Mouse (Mus musculus): ENCODE results near the gene Rab19. TPM values are rescaled to one million over a fixed set of nuclear protein-coding genes. Genes with fewer than 3 reads are reported as not detected.

Gene Rab19
- 12.1 TPM for polyA plus RNA-seq (2017; shearing (Covaris generic))

DNA sequence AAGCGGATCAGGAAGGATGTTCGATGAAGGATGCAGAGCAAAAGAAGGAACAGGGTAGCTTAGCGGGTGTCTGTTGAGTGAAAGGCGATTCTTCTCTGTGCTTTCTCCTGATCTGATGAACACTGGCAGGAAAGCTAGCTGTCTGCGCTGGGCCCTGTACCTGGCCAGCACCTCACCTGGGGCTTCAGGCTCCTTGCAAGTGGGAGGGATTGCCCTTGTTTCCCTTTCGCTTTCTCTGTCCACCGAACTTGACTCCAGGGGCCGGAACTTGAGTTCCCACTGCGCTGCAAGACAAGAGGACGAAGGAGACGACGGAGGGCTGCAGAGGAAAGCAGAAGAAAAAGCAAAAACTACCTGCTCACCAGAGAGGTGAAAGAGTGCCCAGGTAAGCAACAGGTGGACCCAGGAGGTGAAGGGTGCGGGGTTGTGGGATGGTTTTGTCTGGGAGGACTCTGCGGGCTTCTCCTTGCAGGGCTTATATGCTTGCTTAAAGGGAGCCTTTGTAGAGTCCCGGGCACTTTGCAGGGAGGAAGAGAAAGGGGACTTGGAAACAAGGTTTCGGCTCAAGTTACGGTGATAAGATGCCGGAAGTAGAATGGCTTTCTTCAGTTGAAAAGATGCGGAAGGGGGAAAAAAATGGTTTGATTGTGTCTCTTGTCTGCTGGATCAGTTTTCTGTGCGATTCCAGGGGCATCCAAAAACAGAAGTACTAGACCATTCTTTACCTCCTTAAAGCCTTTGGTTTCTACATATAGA lies at the start of gene Rab19:
Gene Rab19, plus strand, starts transcription at position 51 of the 756 bp plus-strand sequence.

GRCm38 (mm10) chr6:39377311-39377827 lies 3.6 kb upstream of the Rab19 start, which contains the start of gene Slc37a3:
TSS of gene Slc37a3 (minus strand) at chr6:39377675.

DNA sequence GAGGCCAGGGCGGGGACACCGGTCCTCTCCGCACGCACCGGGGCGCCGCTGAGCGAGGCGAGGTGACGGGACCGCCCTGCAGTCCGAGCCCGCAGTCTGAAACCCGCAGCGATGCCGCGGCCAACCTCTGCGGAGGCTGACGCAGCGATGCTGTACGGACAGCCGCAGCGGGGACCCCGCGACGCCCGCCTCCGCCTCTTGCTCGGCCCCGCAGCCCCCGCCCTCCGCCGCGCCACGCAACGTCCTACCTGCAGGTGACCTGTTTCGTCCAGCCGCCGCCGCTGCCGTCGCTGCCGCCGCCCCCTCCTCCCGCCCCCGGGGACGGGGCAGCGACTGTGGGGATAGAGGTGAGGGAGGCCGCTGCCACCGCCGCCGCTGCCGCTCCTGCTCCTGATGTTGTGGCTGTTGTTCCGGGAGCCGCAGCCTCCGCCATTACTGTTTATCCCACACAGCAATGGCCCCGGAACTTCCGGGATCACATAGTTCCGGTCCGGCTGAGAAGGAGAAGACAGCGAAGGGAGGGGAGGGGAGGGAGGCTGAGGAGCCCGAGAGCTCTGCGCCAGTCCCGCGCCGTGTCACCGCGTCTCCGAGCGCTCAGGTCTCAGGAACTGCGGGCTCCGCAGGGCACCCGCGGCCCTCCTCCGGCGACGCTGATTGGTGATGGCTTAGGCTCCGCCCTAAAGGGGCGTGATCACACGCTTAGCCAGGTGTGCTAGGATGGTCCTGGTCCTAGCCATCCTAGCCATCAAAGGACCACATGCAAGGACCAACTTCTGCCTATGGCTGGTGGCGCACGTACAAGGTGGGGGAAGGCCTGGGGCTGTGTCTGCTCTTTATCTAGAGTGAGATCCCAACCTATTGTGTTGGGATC lies 39.1 kb downstream of the Rab19 start, which contains the start of gene Mkrn1:
Gene Mkrn1, minus strand, starts transcription at position 612 of the 871 bp plus-strand sequence.

Other genes with a start within 250 kb of the Rab19 start
- gene Kdm7a, start 174.4 kb upstream of the Rab19 start, polyA plus RNA-seq (2017; shearing (Covaris generic)): 82.4 TPM
- 45.1 TPM for gene Slc37a3, start 3.5 kb upstream of the Rab19 start, polyA plus RNA-seq (2017; shearing (Covaris generic))
- 231 TPM for gene Mkrn1, start 39.3 kb downstream of the Rab19 start, polyA plus RNA-seq (2017; shearing (Covaris generic))
- gene Dennd2a, start 176.7 kb downstream of the Rab19 start, polyA plus RNA-seq (2017; shearing (Covaris generic)): 0.25 TPM
- gene Adck2, start 192.7 kb downstream of the Rab19 start, polyA plus RNA-seq (2017; shearing (Covaris generic)): 45.2 TPM
- 3.4 TPM for gene Gm42420, start 204.6 kb downstream of the Rab19 start, polyA plus RNA-seq (2017; shearing (Covaris generic))
- 88.6 TPM for gene Ndufb2, start 211.4 kb downstream of the Rab19 start, polyA plus RNA-seq (2017; shearing (Covaris generic))